Mouse (Mus musculus) hindbrain, embryonic 13.5 days (tissue): Measurements from ENCODE around the gene Smyd2. TPM values are rescaled to one million over a fixed set of nuclear protein-coding genes. Genes with fewer than 3 reads are reported as not detected.
A peak's percentile ranks its signal among the peaks of the same experiment; 100 is the strongest.

Experiments
- ATAC-seq: fragments of 200-750 bp; cut with Nextera tagmentation; 2 replicates; pipeline ENCODE4 v1.8.0; 2017; ENCODE audit warnings: moderate TSS enrichment; ENCODE audit not compliant: low FRiP score
- H3K27ac ChIP-seq: fragments of 300-500 bp; sonication (generic); 2 replicates; pipeline ENCODE4 v1.5.1; 2015; ENCODE audit warnings: inconsistent platforms, mild to moderate bottlenecking, moderate library complexity
- H3K27me3 ChIP-seq: fragments of 300-500 bp; sonication (generic); 2 replicates; pipeline ENCODE4 v1.6.1; 2015; ENCODE audit warnings: mild to moderate bottlenecking, inconsistent platforms
- H3K36me3 ChIP-seq: fragments of 300-500 bp; sonication (generic); 2 replicates; pipeline ENCODE4 v1.6.1; 2015; ENCODE audit warnings: mild to moderate bottlenecking, inconsistent platforms
- H3K4me1 ChIP-seq: fragments of 300-500 bp; sonication (generic); replicated peaks from 2 replicates; pipeline ENCODE4 v1.6.1; 2015; ENCODE audit warnings: inconsistent platforms
- H3K4me2 ChIP-seq: fragments of 300-500 bp; sonication (generic); 2 replicates; pipeline ENCODE4 v1.6.1; 2015; ENCODE audit warnings: inconsistent platforms, mild to moderate bottlenecking, moderate library complexity
- H3K4me3 ChIP-seq: fragments of 300-500 bp; sonication (generic); 2 replicates; pipeline ENCODE4 v1.5.1; 2015; ENCODE audit warnings: mild to moderate bottlenecking, inconsistent platforms
- H3K9ac ChIP-seq: fragments of 300-500 bp; sonication (generic); 2 replicates; pipeline ENCODE4 v1.6.1; 2015; ENCODE audit warnings: mild to moderate bottlenecking, inconsistent platforms
- H3K9me3 ChIP-seq: fragments of 300-500 bp; sonication (generic); 2 replicates; pipeline ENCODE4 v1.6.1; 2016; ENCODE audit warnings: inconsistent platforms
- WGBS: fragments of 180-500 bp; shearing (Covaris S2); methylation state at CpG from one replicate; pipeline ENCODE4 v1.1.7; 2015; 5-methylcytosine and 5-hydroxymethylcytosine counted together
- polyA plus RNA-seq: library from polyadenylated mRNA; unstranded; fragments of >200 nt; fragmentation: Nextera tagmentation; extraction: Ambion mirVana; gene quantifications from 2 replicates; pipeline ENCODE4 v1.2.1, GENCODE M21; 2015

Smyd2 gene
- polyA plus RNA-seq, 1 experiment from 2014 or later = 53.6 TPM

- no peaks in the 10 kb centered on the region for H3K9me3 ChIP-seq
- peaks cover 12% of the 10 kb centered on the region for H3K36me3 ChIP-seq
- no peak overlapping the region for H3K4me2 ChIP-seq
- H3K4me3 ChIP-seq = no peak overlapping the region
- no peak overlapping the region for H3K9ac ChIP-seq
- H3K27ac ChIP-seq = no peak overlapping the region
- WGBS = 88% methylated on average over 21 of the region's 21 CpGs
- peaks cover 30% of the 10 kb centered on the region for H3K4me1 ChIP-seq
- no peaks in the 10 kb centered on the region for H3K27me3 ChIP-seq
- ATAC-seq = no peak
Measured at GRCm38 (mm10) chr1:189913093-189913760, 8.9 kb downstream of the Smyd2 start.

GRCm38 (mm10) chr1:189910685-189911345 lies 11.3 kb downstream of the Smyd2 start:
- 59% methylated on average over 13 of the region's 13 CpGs for WGBS
- H3K9me3 ChIP-seq = no peaks in the 10 kb centered on the region
- no peak overlapping the region for H3K27ac ChIP-seq
- H3K4me1 ChIP-seq = peaks cover 13% of the 10 kb centered on the region
- no peaks in the 10 kb centered on the region for H3K27me3 ChIP-seq
- ATAC-seq = no peak
- H3K9ac ChIP-seq = no peak overlapping the region
- peaks cover 12% of the 10 kb centered on the region for H3K36me3 ChIP-seq
- H3K4me2 ChIP-seq = no peak overlapping the region
- no peak overlapping the region for H3K4me3 ChIP-seq

GRCm38 (mm10) chr1:189903169-189903568 lies 19.0 kb downstream of the Smyd2 start:
- no peak overlapping the region for H3K4me3 ChIP-seq
- no peak overlapping the region for H3K9ac ChIP-seq
- no peak overlapping the region for H3K4me2 ChIP-seq
- H3K4me1 ChIP-seq = peaks cover 6% of the 10 kb centered on the region; the same call in 1 of the 2 replicates
- H3K27ac ChIP-seq = no peak overlapping the region
- H3K9me3 ChIP-seq = no peaks in the 10 kb centered on the region
- no peaks in the 10 kb centered on the region for H3K27me3 ChIP-seq
- no peak for ATAC-seq
- no peaks in the 10 kb centered on the region; the same call in 1 of the 2 replicates for H3K36me3 ChIP-seq
- WGBS = 89% methylated on average over 11 of the region's 11 CpGs

GRCm38 (mm10) chr1:189902413-189902812 lies 19.8 kb downstream of the Smyd2 start:
- Histone ChIP-seq H3K4me1 (peaks cover 6% of the 10 kb centered on the region; the same call in 1 of the 2 replicates), H3K4me2 (no peak overlapping the region), H3K36me3 (peaks cover under 1% of the 10 kb centered on the region; the same call in 1 of the 2 replicates), H3K27me3 (no peaks in the 10 kb centered on the region), H3K4me3 (no peak overlapping the region), H3K27ac (no peak overlapping the region), H3K9ac (no peak overlapping the region), H3K9me3 (no peaks in the 10 kb centered on the region)
- 87% methylated on average over 9 of the region's 9 CpGs for WGBS
- ATAC-seq = no peak

- no peak overlapping the region for H3K9ac ChIP-seq
- peaks cover 20% of the 10 kb centered on the region for H3K36me3 ChIP-seq
- H3K4me1 ChIP-seq = peaks cover 8% of the 10 kb centered on the region; the same call in 1 of the 2 replicates
- no peak for ATAC-seq
- H3K4me3 ChIP-seq = no peak overlapping the region
- WGBS = 94% methylated on average over 6 of the region's 6 CpGs
- H3K9me3 ChIP-seq = no peaks in the 10 kb centered on the region
- H3K27me3 ChIP-seq = no peaks in the 10 kb centered on the region
- H3K27ac ChIP-seq = no peak overlapping the region
- H3K4me2 ChIP-seq = no peak overlapping the region
Measured at GRCm38 (mm10) chr1:189899526-189899925, 22.6 kb downstream of the Smyd2 start.

- H3K27ac ChIP-seq = no peak overlapping the region
- no peak for ATAC-seq
- no peak overlapping the region for H3K9ac ChIP-seq
- peaks cover 16% of the 10 kb centered on the region for H3K4me1 ChIP-seq
- no peak overlapping the region for H3K4me3 ChIP-seq
- H3K4me2 ChIP-seq = no peak overlapping the region
- no peaks in the 10 kb centered on the region for H3K9me3 ChIP-seq
- H3K27me3 ChIP-seq = no peaks in the 10 kb centered on the region
- H3K36me3 ChIP-seq = peaks cover 20% of the 10 kb centered on the region
- WGBS = 88% methylated on average over 13 of the region's 13 CpGs
Measured at GRCm38 (mm10) chr1:189898708-189899107, 23.5 kb downstream of the Smyd2 start.

- WGBS = 58% methylated on average over 9 of the region's 9 CpGs
- H3K4me2 ChIP-seq = no peak overlapping the region
- no peak for ATAC-seq
Measured at GRCm38 (mm10) chr1:189897861-189898260, 24.3 kb downstream of the Smyd2 start.

GRCm38 (mm10) chr1:189894191-189894590 lies 28.0 kb downstream of the Smyd2 start:
- Histone ChIP-seq H3K4me2 (no peak overlapping the region), H3K4me1 (peaks cover 16% of the 10 kb centered on the region), H3K36me3 (peaks cover 31% of the 10 kb centered on the region), H3K9me3 (no peaks in the 10 kb centered on the region), H3K27ac (peak overlapping the region; percentile 58), H3K4me3 (no peak overlapping the region), H3K27me3 (no peaks in the 10 kb centered on the region), H3K9ac (peak overlapping the region; percentile 16; the same call in 1 of the 2 replicates)
- WGBS = 65% methylated on average over 9 of the region's 9 CpGs
- ATAC-seq = no peak

More at GRCm38 (mm10) chr1:189897861-189898260, 24.3 kb downstream of the Smyd2 start:
- H3K4me3 ChIP-seq = no peak overlapping the region
- peaks cover 16% of the 10 kb centered on the region for H3K4me1 ChIP-seq
- H3K9me3 ChIP-seq = no peaks in the 10 kb centered on the region
- H3K27ac ChIP-seq = no peak overlapping the region
- H3K9ac ChIP-seq = no peak overlapping the region
- H3K27me3 ChIP-seq = no peaks in the 10 kb centered on the region
- peaks cover 26% of the 10 kb centered on the region for H3K36me3 ChIP-seq

- 66% methylated on average over 10 of the region's 10 CpGs for WGBS
- peaks cover 15% of the 10 kb centered on the region for H3K36me3 ChIP-seq
- no peak overlapping the region for H3K4me3 ChIP-seq
- no peak overlapping the region for H3K9ac ChIP-seq
- H3K27ac ChIP-seq = no peak overlapping the region
- no peaks in the 10 kb centered on the region for H3K27me3 ChIP-seq
- H3K4me2 ChIP-seq = no peak overlapping the region
- H3K4me1 ChIP-seq = peaks cover 19% of the 10 kb centered on the region
- no peaks in the 10 kb centered on the region for H3K9me3 ChIP-seq
- ATAC-seq = no peak
Measured at GRCm38 (mm10) chr1:189888749-189889148, 33.4 kb downstream of the Smyd2 start.

- Histone ChIP-seq H3K4me2 (no peak overlapping the region), H3K4me1 (peaks cover 23% of the 10 kb centered on the region), H3K36me3 (peaks cover 6% of the 10 kb centered on the region), H3K4me3 (no peak overlapping the region), H3K27me3 (no peaks in the 10 kb centered on the region), H3K27ac (no peak overlapping the region), H3K9ac (no peak overlapping the region), H3K9me3 (no peaks in the 10 kb centered on the region)
- WGBS = 34% methylated on average over 7 of the region's 7 CpGs
- peak; percentile 70; the same call in 1 of the 2 replicates for ATAC-seq
Measured at GRCm38 (mm10) chr1:189887518-189887917, 34.6 kb downstream of the Smyd2 start.

- WGBS = 84% methylated on average over 6 of the region's 6 CpGs
- no peak overlapping the region for H3K9ac ChIP-seq
- no peaks in the 10 kb centered on the region for H3K27me3 ChIP-seq
- no peak overlapping the region for H3K4me3 ChIP-seq
- H3K4me1 ChIP-seq = peaks cover 24% of the 10 kb centered on the region
- H3K27ac ChIP-seq = no peak overlapping the region
- no peak overlapping the region for H3K4me2 ChIP-seq
- ATAC-seq = no peak
- no peaks in the 10 kb centered on the region for H3K9me3 ChIP-seq
- peaks cover 9% of the 10 kb centered on the region; the same call in 1 of the 2 replicates for H3K36me3 ChIP-seq
Measured at GRCm38 (mm10) chr1:189885975-189886374, 36.2 kb downstream of the Smyd2 start.

- Histone ChIP-seq H3K27ac (no peak overlapping the region), H3K4me2 (no peak overlapping the region), H3K4me1 (peaks cover 30% of the 10 kb centered on the region), H3K27me3 (no peaks in the 10 kb centered on the region), H3K9me3 (no peaks in the 10 kb centered on the region), H3K9ac (0 out of 2 replicates have a peak overlapping the region, but pooled peaks have one; percentile 31), H3K36me3 (peaks cover 9% of the 10 kb centered on the region; the same call in 1 of the 2 replicates), H3K4me3 (no peak overlapping the region)
- WGBS = 51% methylated on average over 13 of the region's 13 CpGs
- no peak for ATAC-seq
Measured at GRCm38 (mm10) chr1:189884951-189885350, 37.2 kb downstream of the Smyd2 start.
